Mouse (Mus musculus) right cerebral cortex, postnatal 10 days (tissue): ENCODE measurements at regions not wholly inside any gene's neighbourhood (a gene's known extent, or its start where the extent isn't known, plus 50 kb on each side); places are given as distances from the start of the nearest gene placed in this dataset.

Experiments
- DNase-seq, 2 experiments: peaks; one replicate each; pipeline ENCODE4 v3.0.0; 2021; ENCODE audit warnings: low spot score in 2 of 2

DNA sequence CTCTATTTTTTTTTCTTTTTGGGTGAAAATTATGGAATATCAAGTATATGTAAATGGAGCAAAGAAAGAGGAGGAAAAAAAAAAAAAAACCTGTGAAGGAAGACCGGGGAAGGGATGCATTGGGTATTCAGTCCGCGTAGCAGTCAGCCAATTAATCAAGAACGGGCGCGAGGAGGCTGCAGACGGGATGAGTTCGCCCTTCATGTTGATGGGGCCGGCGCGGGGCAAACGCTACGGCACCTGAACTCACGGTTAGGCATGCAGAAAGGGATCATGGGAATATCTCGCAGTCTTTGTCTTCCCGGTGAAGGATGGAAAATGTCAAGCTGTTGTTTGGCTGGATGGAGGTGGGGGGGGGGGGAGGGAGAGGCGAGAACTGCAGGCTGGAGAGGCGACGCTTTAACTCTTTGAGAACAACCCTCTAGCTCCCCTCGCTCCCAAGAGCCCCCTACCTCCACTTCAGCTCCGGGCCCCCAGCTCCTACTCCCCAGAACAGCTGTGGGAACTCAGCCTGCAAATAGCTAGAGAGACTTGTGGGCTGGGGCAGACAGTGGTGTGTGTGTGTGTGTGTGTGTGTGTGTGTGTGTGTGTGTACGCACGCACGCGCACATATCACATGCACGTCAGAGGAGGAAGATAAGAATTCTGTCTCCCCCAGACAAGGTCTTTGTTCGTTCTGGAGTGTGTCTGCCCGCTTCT is 210.7 kb downstream of the Gm26897 start:
- peak; percentile 53 to 54 for DNase-seq

DNA sequence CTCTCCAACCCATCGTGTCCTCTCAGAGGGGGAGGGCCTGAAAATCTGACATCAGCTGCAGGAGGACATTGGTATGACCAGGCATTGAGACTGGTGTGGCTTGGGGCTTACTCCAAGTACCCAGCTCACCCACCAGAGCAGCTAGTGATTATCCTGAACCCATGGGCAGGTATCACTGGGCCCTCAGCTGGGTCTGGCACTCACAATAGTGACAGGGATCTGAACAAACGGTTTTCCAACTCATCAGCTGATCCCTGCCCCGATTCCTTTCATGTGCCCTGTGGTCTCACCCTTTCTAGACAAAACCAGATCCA is 211.2 kb downstream of the Gm26897 start:
- no peak for DNase-seq

DNA sequence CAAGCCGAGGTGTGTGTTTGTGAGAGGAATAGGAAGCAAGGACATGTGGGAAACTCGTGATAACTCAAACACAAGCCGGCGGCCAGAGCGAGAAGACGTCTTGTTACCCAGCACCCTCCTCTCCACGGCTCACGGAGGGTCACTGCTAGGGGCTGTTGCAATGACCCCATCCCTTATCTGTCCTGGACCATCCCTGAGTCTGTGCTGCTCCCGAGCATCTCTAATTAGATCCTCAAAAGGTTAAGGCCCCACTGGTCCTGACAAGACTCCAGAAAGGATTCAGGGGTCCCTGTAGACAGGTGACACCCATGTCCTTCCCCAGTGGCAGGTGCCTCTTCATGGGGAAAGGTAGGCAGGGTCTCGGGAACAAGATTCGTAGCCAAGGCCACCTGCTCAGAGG is 212.6 kb downstream of the Gm26897 start:
- DNase-seq = no peak

DNA sequence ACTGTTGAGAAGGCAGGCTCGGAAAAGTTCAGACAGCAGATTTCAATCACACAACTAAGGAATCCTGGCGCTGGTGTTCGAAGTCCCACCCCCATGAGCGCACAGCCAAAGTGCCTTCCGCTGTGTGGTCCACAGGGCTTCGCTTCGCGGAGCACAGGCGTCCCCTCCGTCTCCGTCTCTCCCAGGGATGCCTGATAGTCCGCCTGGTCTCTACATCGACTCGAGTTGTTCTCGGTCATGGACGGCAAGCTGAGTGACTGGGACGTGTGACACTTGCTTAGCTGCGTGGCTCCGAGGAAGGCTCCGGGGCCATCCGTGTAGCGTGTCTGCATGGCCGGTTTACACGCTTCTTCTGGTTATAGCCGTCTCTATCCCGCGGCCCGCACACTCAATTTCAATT is 224.0 kb downstream of the Gm26897 start:
- DNase-seq = peak in 1 of 2 experiments; percentile 22

DNA sequence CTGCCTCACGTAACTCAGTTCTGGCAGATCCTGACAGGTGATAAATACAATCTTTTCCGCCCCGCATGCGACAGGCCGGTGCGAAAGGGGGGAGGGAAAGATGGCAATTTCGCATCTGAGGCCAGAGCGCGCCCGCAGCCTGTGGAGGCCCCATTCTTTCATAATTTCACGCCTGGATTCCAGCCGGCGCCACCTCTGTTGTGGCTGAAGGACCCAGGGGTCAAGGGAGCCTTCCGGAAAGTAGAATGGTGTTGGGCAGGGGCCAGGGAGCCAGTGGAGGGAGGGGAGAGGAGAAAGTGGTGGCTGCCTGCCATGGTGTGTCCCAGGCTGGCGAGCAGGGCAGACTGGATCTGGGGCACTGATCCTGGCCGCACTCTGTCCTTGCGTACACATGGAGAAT is 224.5 kb downstream of the Gm26897 start:
- DNase-seq = peak; percentile 63 to 71

DNA sequence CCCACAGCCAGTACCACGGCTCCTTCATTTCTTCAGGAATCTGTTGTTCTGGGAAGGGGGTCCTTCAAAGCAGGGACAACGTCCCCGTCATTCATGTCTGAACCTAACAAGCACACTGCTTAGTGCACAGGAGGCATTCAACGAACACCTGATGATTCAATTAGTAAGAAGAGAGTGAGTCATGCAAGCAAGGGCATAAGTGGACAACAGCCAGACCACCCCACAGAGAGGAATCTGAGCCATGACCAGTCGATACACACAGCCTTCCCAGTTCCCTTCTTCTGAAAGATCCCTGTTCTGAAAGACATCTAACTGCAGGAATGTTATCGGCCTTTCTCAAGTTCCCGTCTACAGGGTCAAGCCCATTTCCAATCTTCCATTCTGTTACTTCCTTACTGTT is 231.6 kb downstream of the Gm26897 start:
- DNase-seq = no peak

DNA sequence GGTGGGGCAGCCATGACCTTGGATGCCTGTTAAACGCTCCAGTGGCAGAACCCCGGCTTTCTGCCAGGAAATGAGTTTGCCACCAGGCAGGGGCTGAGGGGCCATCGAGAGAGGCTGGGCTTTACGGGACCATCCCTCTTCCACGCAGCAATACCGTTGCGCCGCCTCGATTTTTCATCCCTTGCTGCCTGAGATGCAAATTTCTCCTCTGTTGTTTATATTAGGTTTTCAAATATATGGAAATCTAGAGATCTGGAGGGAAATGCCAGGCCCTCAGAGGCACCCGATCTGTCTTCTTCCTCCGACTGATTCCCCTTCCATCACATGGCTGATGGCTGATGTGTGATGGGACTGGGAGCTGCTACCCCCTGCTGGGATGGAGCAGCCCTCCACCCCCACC is 234.4 kb downstream of the Gm26897 start:
- no peak for DNase-seq

DNA sequence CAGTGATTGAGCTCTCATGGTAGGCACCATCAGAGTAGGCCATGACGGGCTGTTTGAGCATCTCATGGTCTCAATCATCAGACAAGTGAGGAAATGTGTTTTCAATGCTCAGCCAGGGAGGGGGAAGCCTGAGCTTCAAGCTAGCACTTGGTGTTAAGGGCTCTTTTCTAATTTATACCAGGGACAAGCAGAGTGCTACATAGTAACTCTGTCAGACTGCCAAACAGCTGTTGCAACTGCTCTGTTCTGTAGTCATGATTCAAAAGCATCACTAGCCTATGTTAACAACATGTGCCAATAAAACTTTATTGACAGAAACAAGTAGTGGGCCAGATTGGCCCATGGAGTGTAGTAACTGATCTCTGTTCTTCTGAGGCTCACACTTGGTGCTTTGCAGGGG is 235.0 kb downstream of the Gm26897 start:
- DNase-seq = no peak

DNA sequence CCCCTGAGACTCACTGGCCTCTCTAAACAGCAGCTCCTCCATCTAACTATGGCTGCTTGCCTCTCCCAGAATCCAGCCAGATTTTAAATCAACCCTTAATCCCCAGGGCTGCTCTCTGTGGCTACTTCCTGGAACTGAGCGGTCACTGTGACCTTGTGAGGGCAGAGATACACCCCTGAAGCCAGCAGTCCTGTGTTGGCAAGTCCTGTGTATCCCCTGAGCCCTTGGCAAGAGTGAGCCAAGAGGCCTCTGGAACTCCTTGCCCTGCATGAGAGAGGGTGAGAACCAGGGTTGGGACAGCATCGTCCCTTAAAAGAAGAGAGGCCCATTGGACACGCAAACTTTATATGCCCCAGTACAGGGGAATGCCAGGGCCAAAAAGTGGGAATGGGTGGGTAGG is 237.5 kb downstream of the Gm26897 start:
- DNase-seq = no peak

DNA sequence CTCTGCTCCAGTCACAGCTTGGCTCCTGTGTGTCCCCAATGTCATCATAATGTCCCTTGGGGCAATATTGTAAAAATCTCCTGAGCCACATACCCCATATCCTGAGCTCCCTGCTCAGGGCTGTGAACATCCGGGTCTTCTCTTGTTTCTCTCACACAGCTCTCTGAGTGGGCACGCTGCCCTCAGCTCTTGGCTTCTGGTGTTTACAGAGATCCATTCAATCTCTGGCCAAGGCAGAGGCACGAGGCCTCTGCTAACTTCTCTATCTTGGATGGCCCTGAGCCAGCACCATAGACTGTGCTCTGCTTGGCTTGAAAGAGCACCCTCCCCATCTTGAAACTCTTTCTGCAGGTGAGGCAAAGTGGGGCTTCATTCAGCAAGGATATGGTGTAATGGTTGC is 238.2 kb downstream of the Gm26897 start:
- DNase-seq = peak in 1 of 2 experiments; percentile 53

DNA sequence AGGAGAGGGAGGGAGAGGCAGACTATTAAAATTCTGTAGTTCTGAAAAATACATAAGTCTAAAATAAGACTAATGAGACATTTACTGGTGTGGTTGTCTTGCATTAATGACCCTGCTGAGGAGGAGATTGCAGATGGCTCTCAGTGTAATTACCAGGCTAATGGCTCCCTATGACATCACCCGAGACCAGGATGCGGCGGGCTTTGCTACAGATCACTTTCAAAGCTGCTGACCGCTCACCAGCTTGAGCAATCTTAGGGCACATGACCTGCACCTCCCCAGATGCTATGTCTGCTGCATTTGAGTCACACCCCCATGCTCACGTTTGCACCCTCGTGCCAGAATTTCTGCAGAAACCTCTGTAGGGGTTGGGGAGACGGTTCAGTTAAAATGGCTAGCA is 242.0 kb downstream of the Gm26897 start:
- no peak for DNase-seq

DNA sequence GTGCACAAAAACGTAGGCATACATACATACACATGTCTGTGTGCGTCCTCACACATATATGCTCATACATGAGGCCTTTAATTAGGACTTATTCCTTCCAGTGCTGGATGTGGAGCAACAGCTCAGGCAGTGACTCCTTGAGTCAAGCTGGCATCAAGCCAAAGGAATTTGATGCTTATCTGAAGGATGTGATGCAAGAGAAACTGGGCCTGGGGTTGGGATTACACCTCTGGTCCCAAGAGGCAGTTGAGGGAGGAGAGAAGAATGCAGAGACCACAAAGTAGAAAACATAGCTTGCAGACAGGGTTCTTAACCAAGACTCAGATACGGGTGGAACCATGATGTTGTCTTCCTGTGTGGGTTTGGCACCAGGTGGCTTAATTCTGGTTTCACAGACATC is 245.9 kb downstream of the Gm26897 start:
- DNase-seq = no peak

DNA sequence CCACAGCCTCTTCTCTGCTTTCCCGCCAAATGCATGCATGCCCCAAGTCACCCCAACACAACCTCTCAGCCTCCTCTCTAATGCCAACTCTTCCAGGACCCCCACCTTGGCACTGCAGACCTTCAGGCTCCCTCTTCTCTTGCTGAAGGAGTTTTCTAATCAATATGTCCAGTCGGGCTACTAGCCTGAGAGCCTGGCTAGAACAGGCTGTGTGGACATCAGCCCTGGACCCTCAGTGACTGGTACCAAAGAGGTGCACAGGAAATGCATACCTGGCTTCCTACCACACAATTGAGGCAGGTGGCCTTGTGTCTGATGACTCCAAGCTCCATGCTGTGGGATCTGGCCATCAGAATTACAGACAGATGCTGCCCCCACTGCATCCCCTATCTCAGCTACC is 248.4 kb downstream of the Gm26897 start:
- DNase-seq = no peak

DNA sequence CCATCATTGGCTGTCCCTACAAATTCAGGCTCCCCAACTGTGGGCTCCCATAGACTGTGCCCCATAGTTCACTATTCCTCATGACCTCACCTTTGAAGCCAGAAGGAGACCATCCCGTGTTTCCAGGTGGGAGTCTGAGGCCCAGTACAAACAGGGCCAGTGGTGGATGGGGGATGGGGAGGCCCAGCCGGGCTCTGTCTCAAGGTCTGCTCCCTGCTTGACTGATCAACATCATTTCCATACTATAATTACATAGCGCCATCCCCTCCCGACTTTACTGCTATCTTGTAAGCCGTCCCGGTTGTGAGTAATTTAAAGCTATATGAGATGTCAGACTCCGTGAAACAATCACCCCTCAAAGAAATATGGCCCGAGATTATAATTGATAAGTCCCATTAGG is 252.3 kb downstream of the Gm26897 start:
- DNase-seq = no peak

DNA sequence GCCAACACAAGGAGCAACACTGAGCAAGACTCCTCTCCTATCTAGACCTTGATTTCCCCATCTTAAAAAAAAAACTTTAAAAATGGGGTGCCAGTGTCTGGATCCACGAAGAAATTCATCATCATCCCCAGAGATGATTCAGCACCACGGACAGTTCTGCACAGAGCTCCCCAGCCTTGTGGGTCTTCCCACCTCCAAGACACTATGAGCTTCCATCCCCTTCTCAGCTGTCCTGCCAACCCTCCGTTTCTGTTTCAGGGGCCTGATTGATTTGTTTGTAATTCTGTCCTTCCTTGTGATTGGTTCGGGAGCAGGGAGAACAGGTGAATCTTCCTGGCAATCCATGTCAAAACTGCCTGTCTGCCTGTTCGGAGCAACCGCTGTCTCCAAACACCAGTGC is 253.3 kb downstream of the Gm26897 start:
- no peak for DNase-seq

DNA sequence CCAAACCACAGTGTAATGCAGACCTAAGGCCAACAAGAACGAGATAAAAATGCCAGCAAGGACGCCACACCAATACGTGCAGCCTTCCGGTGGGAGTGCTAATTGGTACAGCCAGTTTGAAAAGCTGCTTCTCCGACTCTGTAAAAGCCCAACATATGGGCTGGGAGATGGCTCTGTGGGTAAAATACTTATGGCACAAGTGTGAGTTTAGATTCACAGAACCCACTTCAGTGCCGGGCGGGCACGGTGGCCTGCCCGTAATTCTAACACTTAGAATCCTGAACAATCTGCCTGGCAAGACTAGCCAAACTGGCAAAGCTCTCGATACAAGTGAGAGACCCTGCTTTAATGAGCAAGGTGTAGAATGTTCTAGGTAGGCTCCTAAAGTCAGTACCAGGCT is 258.1 kb downstream of the Gm26897 start:
- no peak for DNase-seq

DNA sequence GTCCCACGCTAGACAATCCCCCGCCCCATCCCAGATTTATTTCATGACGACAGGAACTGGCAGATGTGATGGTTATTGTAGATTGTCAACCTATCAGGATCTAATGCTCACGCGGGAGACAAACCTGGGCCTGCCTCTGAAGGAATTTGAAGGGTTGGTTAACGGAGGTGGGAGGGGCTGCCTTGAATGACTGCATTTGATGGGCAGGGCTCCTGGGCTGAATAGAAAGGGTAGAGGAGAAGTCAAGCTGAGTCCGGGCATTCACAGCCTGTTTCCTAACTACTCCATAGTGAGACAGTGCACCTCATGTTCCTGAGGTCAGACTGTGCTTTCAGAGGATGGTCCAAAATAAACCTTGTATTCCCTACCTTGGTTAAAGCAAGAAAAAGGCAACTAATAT is 259.1 kb downstream of the Cryba4 start:
- DNase-seq = no peak

DNA sequence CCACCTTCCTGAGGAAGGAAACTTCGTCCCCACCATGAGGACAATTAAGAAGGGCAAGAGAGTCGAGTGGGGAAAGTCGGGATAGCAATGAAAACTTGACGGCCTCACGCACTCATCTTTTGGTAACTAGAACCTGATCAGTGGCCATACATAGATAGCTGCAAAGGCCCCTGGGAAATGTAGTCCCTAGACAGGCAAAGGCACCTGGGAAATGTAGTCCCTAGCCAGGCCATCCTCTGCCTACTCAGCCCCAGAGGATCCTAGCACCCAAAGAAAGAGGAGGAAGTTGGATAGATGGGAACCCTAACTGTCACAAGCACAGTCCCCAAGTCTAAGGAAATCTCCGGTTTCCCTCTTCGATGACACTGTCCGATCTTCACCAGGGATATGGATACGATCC is 258.4 kb downstream of the Cryba4 start:
- no peak for DNase-seq

DNA sequence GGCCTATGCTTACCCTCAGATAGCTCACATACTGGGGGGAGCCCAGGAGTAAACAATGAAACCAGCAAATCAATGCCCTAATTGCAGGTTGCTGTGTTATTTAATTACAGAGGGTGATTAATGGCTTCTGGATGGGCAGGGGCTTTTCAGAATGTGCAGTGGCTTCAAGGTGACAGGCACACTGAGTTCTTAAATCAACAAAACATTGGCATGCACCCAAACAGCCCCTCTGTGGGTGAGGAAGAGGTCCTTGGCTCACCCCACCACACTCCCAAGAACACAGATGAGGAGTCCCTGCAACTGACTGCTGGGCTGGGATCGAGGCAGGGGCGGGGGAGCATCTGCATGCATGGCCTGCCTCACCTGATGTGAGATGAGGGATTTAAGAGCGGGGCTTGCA is 255.5 kb downstream of the Cryba4 start:
- no peak for DNase-seq

DNA sequence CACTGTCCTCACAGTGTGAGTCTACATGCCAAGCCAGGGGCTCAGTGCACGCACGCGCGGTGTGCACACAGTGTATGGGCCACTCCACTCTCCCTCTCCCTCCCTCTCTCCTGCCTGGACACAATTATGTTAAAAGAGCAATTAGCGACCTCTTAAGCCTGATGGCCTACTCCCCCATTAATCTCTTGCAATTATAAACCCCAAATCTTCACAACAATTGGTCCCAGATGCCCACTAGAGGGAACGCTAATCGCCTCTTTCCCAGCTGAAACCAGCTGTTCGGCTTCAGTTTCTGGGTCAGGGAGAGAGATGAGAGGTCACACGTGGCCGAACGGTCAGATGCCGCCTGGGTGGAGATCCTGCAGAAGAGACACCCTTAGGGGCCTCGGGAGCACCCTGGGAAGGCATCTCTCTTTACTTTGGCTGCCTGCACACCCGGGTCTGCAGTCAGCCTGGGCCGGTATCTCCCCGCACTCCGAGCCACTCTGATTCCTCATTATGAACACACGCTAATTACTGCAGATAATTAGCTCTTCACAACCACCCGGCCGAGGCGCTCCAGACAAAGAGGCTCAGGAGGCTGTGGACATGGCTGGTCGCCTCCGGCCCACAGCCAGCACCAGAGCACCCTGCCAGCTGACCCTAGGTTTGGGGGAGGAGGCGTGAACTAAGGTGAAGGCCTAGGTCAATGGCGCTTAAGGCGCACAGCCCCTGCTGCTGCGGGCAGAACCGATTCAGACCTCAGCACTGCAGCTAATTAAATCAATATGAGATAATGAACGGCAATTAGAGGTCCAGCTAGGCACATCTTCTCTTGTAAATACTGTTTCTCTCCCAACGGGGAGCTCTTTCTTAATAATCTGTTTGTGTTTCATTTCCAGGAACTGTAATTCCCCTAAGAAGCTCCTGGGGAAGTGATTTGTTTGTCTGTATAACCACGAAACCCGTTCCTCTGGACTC is 250.3 kb downstream of the Cryba4 start:
- DNase-seq = peak in 1 of 2 experiments; percentile 39

DNA sequence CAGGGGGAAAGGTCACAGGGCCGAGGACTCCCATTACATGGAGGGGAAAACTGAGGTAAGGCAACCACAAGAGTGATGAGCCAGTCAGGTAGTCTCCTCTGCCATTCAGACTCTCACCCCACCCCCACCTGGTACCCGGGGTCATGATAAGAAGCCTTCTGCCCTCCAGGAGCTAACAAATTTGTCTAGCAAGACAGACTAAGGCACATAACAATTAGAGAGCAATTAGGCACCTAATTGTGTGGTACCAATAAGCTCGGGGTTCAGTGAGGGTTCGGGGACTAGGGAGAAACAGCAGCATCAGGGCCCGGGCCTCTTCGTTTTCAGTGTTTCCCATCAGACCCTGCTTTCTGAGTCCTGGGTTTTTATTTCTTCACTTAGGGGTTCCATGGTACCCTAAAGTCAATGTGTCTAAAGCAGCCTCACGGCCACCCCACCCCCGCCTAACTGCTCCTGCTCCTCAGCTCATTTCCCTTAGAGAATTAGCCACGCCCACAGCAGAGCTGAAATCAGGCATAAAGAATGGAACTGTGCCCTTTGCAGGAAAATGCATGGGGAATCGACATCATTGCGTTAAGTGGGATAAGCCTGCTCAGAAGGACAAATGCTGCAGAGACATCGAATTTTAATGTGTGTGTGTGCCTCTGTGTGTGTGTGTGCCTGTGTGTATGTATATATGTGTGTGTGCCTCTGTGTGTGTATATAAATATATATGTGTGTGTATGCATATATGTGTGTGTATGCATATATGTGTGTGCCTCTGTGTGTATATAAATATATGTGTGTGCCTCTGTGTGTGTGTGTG is 249.3 kb downstream of the Cryba4 start:
- DNase-seq = no peak

DNA sequence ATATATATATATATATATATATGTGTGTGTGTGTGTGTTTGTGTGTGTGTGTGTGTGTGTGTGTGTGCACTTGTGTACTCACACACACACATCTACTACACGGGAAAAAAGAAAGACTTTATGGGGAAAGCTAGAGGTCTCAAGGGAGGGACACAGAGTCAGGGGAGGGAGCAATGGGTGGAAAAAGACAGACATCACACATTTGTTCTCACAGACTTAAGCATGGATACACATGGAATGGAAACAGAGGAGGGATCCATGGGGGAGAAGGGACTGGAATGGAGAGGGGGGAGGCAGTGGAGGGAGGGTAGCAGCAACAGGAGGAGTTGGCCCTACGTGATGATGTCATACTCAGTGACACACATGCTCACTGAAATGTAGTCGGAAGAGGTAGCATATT is 248.3 kb downstream of the Cryba4 start:
- no peak for DNase-seq
